Mouse (Mus musculus) heart, adult 2 months (tissue): ENCODE results near the gene Mfrp.

Source experiments
- CTCF ChIP-seq: fragments of 200-600 bp; IDR thresholded peaks from 2 replicates; pipeline ENCODE4 v1.8.1; 2022; ENCODE audit warnings: antibody characterized with exemption, mild to moderate bottlenecking, moderate library complexity
- EP300 ChIP-seq: fragments of 200-500 bp; IDR thresholded peaks from 2 replicates; pipeline ENCODE4 v1.6.1; 2011; ENCODE audit warnings: low read depth, low read length, control low read depth; ENCODE audit not compliant: insufficient read depth
- POLR2A ChIP-seq: fragments of 200-500 bp; IDR thresholded peaks from 2 replicates; pipeline ENCODE4 v1.6.1; 2011; ENCODE audit warnings: mild to moderate bottlenecking, low read depth, low read length, control low read depth; ENCODE audit not compliant: insufficient read depth

GRCm38 (mm10) chr9:44096536-44096935, 5.0 kb upstream of the Mfrp start:
- no peak for TF ChIP-seq CTCF
- TF ChIP-seq POLR2A: peak; percentile 48
- peak; percentile 64; the same call in 1 of the 2 replicates for TF ChIP-seq EP300
